Comparison of ENCODE assay signal across 23 mouse cellular contexts in the genomic region with DNA sequence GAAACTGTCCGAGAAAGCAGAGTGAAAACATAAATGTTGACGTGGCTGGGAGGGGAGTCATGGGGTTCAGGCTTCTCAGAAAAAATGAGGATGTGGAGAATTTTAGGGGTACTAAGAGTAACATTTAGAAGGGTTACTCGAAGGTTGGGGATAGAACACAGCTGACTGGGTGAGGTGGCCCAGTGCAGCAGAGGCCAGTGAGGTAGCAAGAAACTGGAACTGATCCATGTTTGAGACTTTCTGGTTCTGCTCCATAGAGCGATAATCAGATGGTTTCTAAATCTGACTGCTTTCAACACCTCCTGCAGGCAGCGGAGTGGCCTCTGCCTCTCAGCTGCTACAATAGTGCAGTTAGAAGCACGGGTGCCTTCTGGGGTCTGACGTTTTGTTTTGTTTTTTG. TPM values are rescaled to one million over a fixed set of nuclear protein-coding genes. Genes with fewer than 3 reads are reported as not detected.
DNase-seq lines count a peak whose midpoint lies in the region; ATAC-seq lines count a peak whose summit lies in the region.
"Had no signal": no experiment of that assay in that cellular context is flagged by ENCODE, and none has a peak within 500 bp of the region (broad histone marks: within the 10 kb centered on the region; RNA-seq: fewer than 3 reads in every experiment).

No protein-coding gene starts in this region.

- peak overlapping the region; percentile 5; the same call in 1 of the 2 replicates for H3K4me2 ChIP-seq in heart, embryonic 12.5 days
- no peak overlapping the region for H3K4me2 ChIP-seq in forebrain, embryonic 13.5 days
- H3K4me2 ChIP-seq: embryonic facial prominence, embryonic 15.5 days; lung, embryonic 15.5 days; midbrain, embryonic 11.5 days had no signal

- H3K36me3 ChIP-seq in heart, embryonic 12.5 days: no peaks in the 10 kb centered on the region
- 0 out of 2 replicates have a peak, but pooled peaks cover 5% of the 10 kb centered on the region for H3K36me3 ChIP-seq in forebrain, embryonic 13.5 days (ENCODE audit: poor library complexity, severe bottlenecking)
- H3K36me3 ChIP-seq: embryonic facial prominence, embryonic 15.5 days; hindbrain, embryonic 10.5 days; lung, embryonic 15.5 days had no signal

- no peak overlapping the region for H3K9ac ChIP-seq in heart, embryonic 12.5 days
- no peak overlapping the region for H3K9ac ChIP-seq in forebrain, embryonic 13.5 days
- H3K9ac ChIP-seq: embryonic facial prominence, embryonic 15.5 days; forebrain, postnatal 0 days; liver, embryonic 14.5 days; lung, embryonic 15.5 days had no signal

- intact Hi-C loops in heart, postnatal 10 days (cut with DNase I): no loop called here
- intact Hi-C loops in gastrocnemius, postnatal 14 days (cut with DNase I; ENCODE audit: low total_unique reads): no loop called here

- peak; percentile 15 for DNase-seq in lung, postnatal 36 days
- no peak for DNase-seq in lung, postnatal 25 days (ENCODE audit: low spot score)
- peak; percentile 32 to 52 for DNase-seq in heart, postnatal 10 days
- no peak for DNase-seq in gastrocnemius, postnatal 14 days
- DNase-seq in ovary, adult 18-20 months (ENCODE audit: low spot score): no peak
- DNase-seq: adrenal gland, postnatal 14 days; cerebellum, adult 9-10 months; forebrain, postnatal 0 days; gastrocnemius, postnatal 36 days; kidney, adult 9 months; kidney, postnatal 36 days; layer of hippocampus, postnatal 36 days; right cerebral cortex, postnatal 14 days had no signal

- peaks cover 8% of the 10 kb centered on the region for H3K4me1 ChIP-seq in heart, embryonic 12.5 days (replicated peaks)
- peaks cover 2% of the 10 kb centered on the region; the same call in 1 of the 2 replicates for H3K4me1 ChIP-seq in forebrain, embryonic 13.5 days
- H3K4me1 ChIP-seq: embryonic facial prominence, embryonic 15.5 days; lung, embryonic 15.5 days had no signal

- ATAC-seq in heart, embryonic 12.5 days (ENCODE audit: insufficient number of reproducible peaks, low FRiP score): no peak
- no peak for ATAC-seq in forebrain, embryonic 13.5 days
- ATAC-seq: forebrain, postnatal 0 days; hindbrain, postnatal 0 days; intestine, embryonic 16.5 days had no signal

- H3K27ac ChIP-seq in heart, embryonic 12.5 days (ENCODE audit: poor library complexity, severe bottlenecking): no peak overlapping the region
- H3K27ac ChIP-seq in forebrain, embryonic 13.5 days: no peak overlapping the region
- H3K27ac ChIP-seq: embryonic facial prominence, embryonic 15.5 days; hindbrain, embryonic 10.5 days; hindbrain, postnatal 0 days; liver, embryonic 14.5 days; lung, embryonic 15.5 days; macrophage had no signal

- WGBS in heart, embryonic 12.5 days: 41% methylated on average over 7 of the region's 7 CpGs
- WGBS in forebrain, embryonic 13.5 days: 91% methylated on average over 7 of the region's 7 CpGs

- no peaks in the 10 kb centered on the region for H3K9me3 ChIP-seq in heart, embryonic 12.5 days (replicated peaks)
- H3K9me3 ChIP-seq in forebrain, embryonic 13.5 days (replicated peaks): no peaks in the 10 kb centered on the region
- H3K9me3 ChIP-seq: embryonic facial prominence, embryonic 15.5 days; hindbrain, embryonic 10.5 days; lung, embryonic 15.5 days had no signal

- H3K4me3 ChIP-seq in heart, embryonic 12.5 days: no peak overlapping the region
- H3K4me3 ChIP-seq in forebrain, embryonic 13.5 days: no peak overlapping the region
- H3K4me3 ChIP-seq: embryonic facial prominence, embryonic 15.5 days; hindbrain, embryonic 10.5 days; lung, embryonic 15.5 days had no signal

- H3K27me3 ChIP-seq in heart, embryonic 12.5 days (replicated peaks): no peaks in the 10 kb centered on the region
- no peaks in the 10 kb centered on the region for H3K27me3 ChIP-seq in forebrain, embryonic 13.5 days
- H3K27me3 ChIP-seq: embryonic facial prominence, embryonic 15.5 days; lung, embryonic 15.5 days had no signal

RNA-seq across cellular contexts. Expression of a gene that starts 6.6 kb away (rescaled TPM):
- polyA plus RNA-seq in heart, embryonic 12.5 days (2016; fragmentation: Nextera tagmentation; extraction: Ambion mirVana): 10.7 and 10.9 TPM in 2 replicates
- total RNA-seq in heart, postnatal 10 days (2021): 1 to 10 TPM; 2.8 to 3.8 TPM
- total RNA-seq in gastrocnemius, postnatal 14 days (2021): 1 to 10 TPM; 2.0 to 2.6 TPM
- 20.2 and 21.0 TPM in 2 replicates for polyA plus RNA-seq in forebrain, embryonic 13.5 days (2015; fragmentation: Nextera tagmentation; extraction: Ambion mirVana)

RNA-seq across cellular contexts. Expression of a gene that starts 7.6 kb away (rescaled TPM):
- 14.4 and 15.1 TPM in 2 replicates for polyA plus RNA-seq in heart, embryonic 12.5 days (2016; fragmentation: Nextera tagmentation; extraction: Ambion mirVana)
- total RNA-seq in heart, postnatal 10 days (2021): 10 to 100 TPM; 47.1 to 50.2 TPM
- 10 to 100 TPM; 37.5 to 49.7 TPM for total RNA-seq in gastrocnemius, postnatal 14 days (2021)
- polyA plus RNA-seq in forebrain, embryonic 13.5 days (2015; fragmentation: Nextera tagmentation; extraction: Ambion mirVana): 22.6 and 23.8 TPM in 2 replicates

Comparison
In these comparisons a context has a peak if more than half of its experiments do, and no peak if none do; other contexts are left out.
1. DNase-seq: peak in lung, postnatal 36 days (single experiment) and heart, postnatal 10 days (2 of 2); none in lung, postnatal 25 days (single experiment), gastrocnemius, postnatal 14 days (single experiment) and ovary, adult 18-20 months (single experiment).